Mouse (Mus musculus) liver, embryonic 14.5 days (tissue): ENCODE results near the gene Slc7a15. TPM values are rescaled to one million over a fixed set of nuclear protein-coding genes. Genes with fewer than 3 reads are reported as not detected.
"Not testable (repeated sequence)": the region's sequence is repeated elsewhere in the genome, so short reads cannot be mapped to it uniquely, and the experiment has no call there.

ENCODE experiments used
- ATAC-seq: fragments of 200-750 bp; cut with Nextera tagmentation; 2 replicates; pipeline ENCODE4 v1.8.0; 2017; ENCODE audit warnings: moderate number of reproducible peaks, mild to moderate bottlenecking, moderate library complexity; ENCODE audit not compliant: insufficient read depth
- DNase-seq, 3 experiments: peaks; one replicate each; pipeline ENCODE4 v3.0.0-alpha.2; 2012 to 2013; ENCODE audit warnings: low read depth in 3 of 3, low spot score in 3 of 3
- H3K27ac ChIP-seq: fragments of 300-500 bp; sonication (generic); 2 replicates; pipeline ENCODE4 v1.5.1; 2014; ENCODE audit warnings: moderate library complexity, mild to moderate bottlenecking, control low read depth, inconsistent platforms
- H3K27me3 ChIP-seq: fragments of 300-500 bp; sonication (generic); 2 replicates; pipeline ENCODE4 v1.6.1; 2014; ENCODE audit warnings: mild to moderate bottlenecking, low read length, moderate library complexity; ENCODE audit not compliant: control insufficient read depth, insufficient read depth
- H3K36me3 ChIP-seq: fragments of 300-500 bp; sonication (generic); replicated peaks from 2 replicates; pipeline ENCODE4 v1.6.1; 2014; ENCODE audit warnings: low read depth; ENCODE audit not compliant: control insufficient read depth, insufficient read depth
- H3K4me1 ChIP-seq, 2 experiments: fragments of 200-500 bp in 1 of 2; fragments of 300-500 bp in 1 of 2; sonication (generic) in 1 of 2; replicated peaks; 2 replicates each; pipeline ENCODE4 v1.6.1; 2012 to 2014; ENCODE audit warnings: antibody characterized with exemption in 1 of 2, inconsistent platforms in 1 of 2, low read length in 1 of 2; ENCODE audit not compliant: control insufficient read depth in 2 of 2, insufficient read depth in 2 of 2
- H3K4me2 ChIP-seq: fragments of 300-500 bp; sonication (generic); 2 replicates; pipeline ENCODE4 v1.6.1; 2014; ENCODE audit warnings: low read depth, mild to moderate bottlenecking, control low read depth, moderate library complexity
- H3K4me3 ChIP-seq, 2 experiments: fragments of 200-500 bp in 1 of 2; fragments of 300-500 bp in 1 of 2; sonication (generic) in 1 of 2; 2 replicates each; pipeline ENCODE4 v1.5.1; 2012 to 2014; ENCODE audit warnings: low read depth in 2 of 2, low read length in 2 of 2, mild to moderate bottlenecking in 2 of 2, control low read depth in 1 of 2, inconsistent platforms in 1 of 2, moderate library complexity in 1 of 2; ENCODE audit not compliant: insufficient read depth in 1 of 2
- H3K9ac ChIP-seq: fragments of 300-500 bp; sonication (generic); replicated peaks from 2 replicates; pipeline ENCODE4 v1.6.1; 2014; ENCODE audit warnings: mild to moderate bottlenecking, control low read depth, moderate library complexity
- H3K9me3 ChIP-seq: fragments of 300-500 bp; sonication (generic); 2 replicates; pipeline ENCODE4 v1.6.1; 2016; ENCODE audit warnings: low read length, mixed read lengths; ENCODE audit not compliant: control insufficient read depth
- CTCF ChIP-seq: IDR thresholded peaks from 2 replicates; pipeline ENCODE4 v1.5.1; 2016; ENCODE audit warnings: antibody characterized with exemption, low read depth, control low read depth
- EP300 ChIP-seq: IDR thresholded peaks from 2 replicates; pipeline ENCODE4 v1.6.1; 2016; ENCODE audit warnings: antibody characterized with exemption, low read depth
- WGBS: fragments of 180-500 bp; shearing (Covaris S2); extraction: QIAGEN DNeasy Blood & Tissue Kit; methylation state at CpG from one replicate; pipeline ENCODE4 v1.1.7; 2014; ENCODE audit not compliant: insufficient replicate concordance; 5-methylcytosine and 5-hydroxymethylcytosine counted together
- polyA plus RNA-seq, 2 experiments: library from polyadenylated mRNA; depleted of rRNA in 1 of 2; stranded (reverse) in 1 of 2; unstranded in 1 of 2; fragments of >200 nt; fragmentation: Nextera tagmentation in 1 of 2; extraction: Ambion mirVana in 1 of 2; gene quantifications; 2 replicates each; pipeline versions ENCODE4 v1.2.1 to v1.2.3; 2012 to 2014

Gene Slc7a15
- polyA plus RNA-seq, 2 experiments: 0.06 to 0.11 TPM

DNA sequence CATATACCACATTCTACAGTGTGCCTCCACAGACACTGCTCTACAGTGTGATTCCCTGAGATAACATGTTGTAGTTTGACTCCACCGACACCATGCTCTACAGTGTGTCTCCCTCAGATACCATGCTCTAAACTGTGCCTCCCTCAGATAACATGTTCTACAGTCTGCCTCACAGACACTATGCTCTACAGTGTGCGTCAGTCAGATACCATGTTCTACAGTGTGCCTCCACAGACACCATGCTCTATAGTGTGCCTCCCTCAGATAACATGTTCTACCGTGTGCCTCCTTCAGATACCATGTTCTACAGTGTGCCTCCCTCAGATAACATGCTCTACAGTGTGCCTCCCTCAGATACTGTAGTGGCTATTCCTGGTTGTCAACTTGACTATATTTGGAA lies 10.2 kb upstream of the Slc7a15 start:
- 69% methylated on average over 3 of the region's 3 CpGs for WGBS

DNA sequence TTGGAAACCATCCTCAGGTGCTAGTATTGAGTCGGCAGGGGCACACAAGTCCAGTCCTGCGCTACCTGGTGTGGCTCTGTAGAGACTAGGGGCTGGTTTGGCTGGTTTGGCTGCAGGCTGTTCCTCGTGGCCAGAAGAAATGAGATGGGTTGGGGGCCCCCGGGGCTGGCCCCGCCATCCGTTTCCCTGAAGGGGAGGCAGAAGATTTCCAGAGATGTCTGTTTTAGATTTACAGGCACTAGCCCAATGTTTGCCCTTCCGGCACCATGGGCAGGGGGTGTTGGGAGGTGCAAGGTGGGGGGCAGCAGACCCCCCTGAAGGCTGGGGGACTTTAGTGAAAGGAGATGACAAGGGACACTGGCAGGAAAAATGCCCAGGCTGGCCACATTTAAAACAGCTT lies 3.3 kb downstream of the Slc7a15 start:
- H3K9ac ChIP-seq: no peak overlapping the region
- TF ChIP-seq EP300 (no peak), CTCF (no peak)
- ATAC-seq: no peak
- no peak overlapping the region for H3K4me3 ChIP-seq
- H3K9me3 ChIP-seq: no peaks in the 10 kb centered on the region
- no peaks in the 10 kb centered on the region for H3K27me3 ChIP-seq
- H3K27ac ChIP-seq: no peak overlapping the region
- 75% methylated on average over 7 of the region's 7 CpGs for WGBS
- DNase-seq: no peak
- no peak overlapping the region for H3K4me2 ChIP-seq
- no peaks in the 10 kb centered on the region for H3K36me3 ChIP-seq
- H3K4me1 ChIP-seq: no peaks in the 10 kb centered on the region

More for the DNA sequence above, 10.2 kb upstream of the Slc7a15 start:
- H3K9me3 ChIP-seq: no peaks in the 10 kb centered on the region
- no peaks in the 10 kb centered on the region for H3K27me3 ChIP-seq
- no peaks in the 10 kb centered on the region for H3K36me3 ChIP-seq
- H3K4me3 ChIP-seq: no peak overlapping the region
- DNase-seq (no peak), ATAC-seq (no peak)
- H3K4me2 ChIP-seq: no peak overlapping the region
- no peaks in the 10 kb centered on the region for H3K4me1 ChIP-seq
- TF ChIP-seq CTCF (no peak), EP300 (0 out of 2 replicates have a peak, but pooled peaks have one; percentile 7)
- no peak overlapping the region for H3K27ac ChIP-seq
- no peak overlapping the region for H3K9ac ChIP-seq

DNA sequence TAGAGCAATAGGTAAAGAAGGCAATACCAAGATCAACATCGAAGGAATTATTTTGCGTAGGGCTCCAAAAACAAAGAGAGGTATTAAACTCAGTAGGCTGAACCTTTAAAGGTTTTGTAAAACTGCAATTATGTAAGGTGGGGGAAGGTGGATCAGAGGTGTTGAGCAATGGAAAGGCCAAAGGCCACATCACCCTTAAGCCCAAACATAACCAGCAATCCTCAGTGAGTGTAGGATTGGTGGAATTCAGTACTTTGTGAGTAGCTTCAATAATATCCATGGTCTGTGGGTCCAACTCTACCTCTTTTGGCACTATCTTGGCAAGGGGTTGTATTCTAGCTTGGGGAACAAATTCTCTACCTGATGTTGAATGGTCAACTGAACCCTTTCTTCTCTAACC lies 7.5 kb downstream of the Slc7a15 start:
- H3K27ac ChIP-seq, ATAC-seq: not testable (repeated sequence)

DNA sequence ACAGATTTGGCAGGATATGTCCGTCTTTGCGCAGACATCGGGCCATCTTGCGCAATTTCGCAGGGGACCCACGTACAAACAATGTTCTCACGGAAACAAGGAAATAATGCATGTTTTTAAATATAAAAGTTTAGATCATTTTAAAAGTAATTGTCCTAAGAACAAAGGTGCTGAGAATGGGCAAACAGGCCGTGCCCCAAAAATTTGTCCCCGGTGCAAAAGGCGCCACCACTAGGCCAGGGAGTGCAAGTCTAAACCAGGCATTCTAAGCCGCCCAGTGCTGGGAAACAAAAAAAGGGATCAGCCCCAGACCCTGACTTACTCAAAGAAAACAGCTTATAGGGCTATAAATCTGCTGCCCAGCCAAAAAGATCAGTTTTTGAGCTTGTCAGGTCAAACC lies 25.5 kb downstream of the Slc7a15 start:
- TF ChIP-seq EP300 (no peak), CTCF (no peak)
- no peak overlapping the region for H3K9ac ChIP-seq
- H3K27ac ChIP-seq: no peak overlapping the region
- H3K36me3 ChIP-seq: no peaks in the 10 kb centered on the region
- H3K4me2 ChIP-seq: peak overlapping the region; percentile 6; the same call in 1 of the 2 replicates
- H3K4me3 ChIP-seq: peak overlapping the region in 1 of 2 experiments; percentile 30; a peak in 2 of 4 replicates
- H3K9me3 ChIP-seq: no peaks in the 10 kb centered on the region
- H3K27me3 ChIP-seq: no peaks in the 10 kb centered on the region
- no peak for ATAC-seq
- DNase-seq: no peak
- 63% methylated on average over 11 of the region's 11 CpGs for WGBS
- no peaks in the 10 kb centered on the region for H3K4me1 ChIP-seq

More for the DNA sequence above, 7.5 kb downstream of the Slc7a15 start:
- WGBS: 66% methylated on average over 2 of the region's 2 CpGs
- not testable (repeated sequence) for H3K36me3 ChIP-seq, H3K9me3 ChIP-seq, H3K4me3 ChIP-seq, H3K27me3 ChIP-seq, H3K4me2 ChIP-seq, H3K9ac ChIP-seq, DNase-seq, H3K4me1 ChIP-seq

DNA sequence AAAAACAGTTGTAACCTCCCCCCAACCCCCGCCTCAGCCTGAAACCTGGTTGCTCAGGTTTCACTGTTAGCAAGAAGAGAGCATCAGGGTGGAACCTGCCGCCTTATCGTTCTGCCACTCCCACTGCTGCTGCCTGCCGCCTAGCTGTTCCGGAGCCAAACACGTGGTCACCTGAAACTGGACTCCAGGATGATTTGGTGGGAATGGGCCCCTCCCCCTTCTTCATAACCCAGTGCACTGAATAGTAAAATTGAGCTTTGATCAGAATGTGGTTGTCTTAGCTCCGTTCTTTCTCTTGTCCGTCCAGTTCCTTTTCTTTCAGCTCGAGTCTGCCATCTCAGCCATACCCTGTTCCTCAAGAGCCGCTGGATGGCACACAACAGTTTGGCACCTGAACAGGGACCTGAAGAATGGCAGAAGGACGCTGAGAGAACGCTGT lies 26.9 kb downstream of the Slc7a15 start:
- H3K36me3 ChIP-seq, H3K27ac ChIP-seq, H3K4me1 ChIP-seq, DNase-seq, H3K9ac ChIP-seq, ATAC-seq, H3K27me3 ChIP-seq, H3K9me3 ChIP-seq: not testable (repeated sequence)
- 31% methylated on average over 12 of the region's 12 CpGs for WGBS
- H3K4me2 ChIP-seq: peak overlapping the region; percentile 20
- H3K4me3 ChIP-seq: peak overlapping the region; percentile 8 to 14; a peak in 1 of 4 replicates

DNA sequence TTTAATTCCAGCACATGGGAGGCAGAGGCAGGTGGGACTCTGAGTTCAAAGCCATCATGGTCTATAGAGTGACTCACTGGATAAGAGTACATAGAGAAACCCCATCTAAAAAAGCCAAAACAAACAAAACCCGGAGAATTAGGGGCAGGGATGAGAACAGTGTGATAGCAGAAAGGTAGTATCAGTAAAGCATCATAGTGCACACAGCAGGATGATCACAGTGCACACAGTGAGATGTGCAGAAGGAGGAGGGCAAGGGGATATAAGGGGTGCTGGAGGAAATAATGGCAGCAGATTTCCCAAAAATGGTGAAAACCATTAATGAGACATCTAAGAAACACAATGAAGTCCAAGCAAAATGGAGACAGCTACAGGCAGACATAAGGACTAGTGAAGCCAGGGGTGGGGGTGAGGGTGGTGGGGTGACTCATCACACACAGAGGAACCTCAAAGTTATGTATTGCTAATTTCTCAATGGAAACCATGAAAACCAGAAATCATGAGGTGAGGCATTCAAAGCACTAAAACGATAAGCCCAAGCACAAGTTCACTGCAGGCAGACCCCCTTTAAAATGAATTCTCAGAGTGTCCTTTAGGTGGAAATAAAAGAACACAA lies 27.5 kb downstream of the Slc7a15 start:
- not testable (repeated sequence) for H3K9ac ChIP-seq, H3K4me2 ChIP-seq, DNase-seq, H3K4me1 ChIP-seq, ATAC-seq, H3K27ac ChIP-seq, H3K36me3 ChIP-seq, H3K27me3 ChIP-seq, H3K4me3 ChIP-seq, H3K9me3 ChIP-seq
- WGBS: 67% methylated on average over 2 of the region's 2 CpGs

DNA sequence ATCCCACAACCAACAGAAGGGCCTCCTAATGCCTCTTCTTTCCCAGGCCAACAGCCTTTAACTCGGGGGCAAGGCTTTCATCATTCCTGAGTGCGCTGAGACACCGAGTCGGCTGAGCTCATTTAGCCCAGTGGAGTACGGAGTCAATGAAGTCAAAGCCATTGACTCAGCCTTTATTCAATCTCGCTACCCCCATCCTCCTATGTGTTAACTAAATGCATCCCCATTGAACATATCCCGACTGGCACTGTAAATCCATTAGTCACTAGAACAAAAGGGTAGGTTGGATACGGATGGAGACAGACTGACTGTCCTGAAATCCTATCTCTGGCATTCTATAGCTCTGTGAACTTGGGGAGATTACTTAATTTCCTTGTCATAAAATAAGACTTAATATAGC lies 36.7 kb downstream of the Slc7a15 start:
- H3K27me3 ChIP-seq, DNase-seq, H3K9ac ChIP-seq, H3K4me3 ChIP-seq, H3K27ac ChIP-seq, ATAC-seq, H3K4me2 ChIP-seq, H3K9me3 ChIP-seq, H3K36me3 ChIP-seq, H3K4me1 ChIP-seq: not testable (repeated sequence)
- WGBS: 75% methylated on average over 8 of the region's 8 CpGs

DNA sequence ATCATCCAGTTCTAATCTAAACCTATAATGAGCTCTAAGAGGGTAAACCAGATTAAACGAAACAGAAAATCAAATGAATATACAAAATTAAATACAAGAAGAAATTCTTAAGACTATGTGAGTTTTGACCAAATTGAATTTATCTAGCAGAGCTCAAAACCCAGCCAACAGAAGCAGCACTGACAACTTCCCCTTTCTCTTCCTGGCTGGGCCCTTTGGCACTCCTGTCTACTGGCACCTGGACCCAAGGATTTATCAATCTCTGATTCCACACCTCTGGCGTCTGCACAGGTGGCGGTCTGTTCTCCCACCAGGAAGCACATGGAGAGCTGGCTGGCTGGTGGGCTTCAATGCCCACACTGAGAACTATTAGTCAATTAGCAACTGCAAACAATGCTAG lies 39.0 kb downstream of the Slc7a15 start:
- ATAC-seq: not testable (repeated sequence)

More for the DNA sequence above, 39.0 kb downstream of the Slc7a15 start:
- H3K4me3 ChIP-seq, DNase-seq, H3K9me3 ChIP-seq, H3K27ac ChIP-seq, H3K9ac ChIP-seq, H3K36me3 ChIP-seq, H3K4me2 ChIP-seq, H3K27me3 ChIP-seq, H3K4me1 ChIP-seq: not testable (repeated sequence)
- 43% methylated on average over 3 of the region's 3 CpGs for WGBS
